Comparison of ENCODE assay signal across 17 mouse cellular contexts in genomic region chr9:117508941-117509340, GRCm38 (mm10).
DNase-seq lines count a peak whose midpoint lies in the region; ATAC-seq and TF ChIP-seq lines count a peak whose summit lies in the region.
"Had no signal": no experiment of that assay in that cellular context is flagged by ENCODE, and none has a peak within 500 bp of the region (broad histone marks: within the 10 kb centered on the region; RNA-seq: fewer than 3 reads in every experiment).

No protein-coding gene starts in this region.

- no peak for TF ChIP-seq CTCF in lung, postnatal 0 days (IDR thresholded peaks at IDR 0.05)

- no peak overlapping the region for H3K9ac ChIP-seq in forebrain, embryonic 16.5 days (replicated peaks; ENCODE audit: low read depth, low read length)
- no peak overlapping the region for H3K9ac ChIP-seq in forebrain, embryonic 11.5 days (ENCODE audit: low read length)
- H3K9ac ChIP-seq in lung, postnatal 0 days (replicated peaks; ENCODE audit: low read depth): no peak overlapping the region
- H3K9ac ChIP-seq in hindbrain, embryonic 15.5 days: no peak overlapping the region
- H3K9ac ChIP-seq: heart, embryonic 13.5 days; limb, embryonic 12.5 days; liver, embryonic 15.5 days; neural tube, embryonic 15.5 days had no signal

- no peak for DNase-seq in forebrain, embryonic 11.5 days (ENCODE audit: low spot score)
- DNase-seq in lung, postnatal 0 days (ENCODE audit: low spot score): peak; percentile 38
- no peak for DNase-seq in lung, adult 18-20 months
- peak; percentile 16 for DNase-seq in brain, embryonic 18.5 days (ENCODE audit: low read depth, low spot score)
- no peak for DNase-seq in spleen, postnatal 14 days (ENCODE audit: low spot score in 2 of 2)
- DNase-seq: adrenal gland, adult 8-10 months; heart, postnatal 4 days; kidney, adult 18-20 months; kidney, postnatal 25 days; thymus, postnatal 25 days had no signal

- 66% methylated on average over 11 of the region's 11 CpGs for WGBS in forebrain, embryonic 16.5 days
- WGBS in forebrain, embryonic 11.5 days: 86% methylated on average over 11 of the region's 11 CpGs
- 71% methylated on average over 11 of the region's 11 CpGs for WGBS in lung, postnatal 0 days
- WGBS in hindbrain, embryonic 15.5 days: 38% methylated on average over 11 of the region's 11 CpGs

- H3K4me2 ChIP-seq in forebrain, embryonic 16.5 days (ENCODE audit: low read length): no peak overlapping the region
- no peak overlapping the region for H3K4me2 ChIP-seq in forebrain, embryonic 11.5 days (ENCODE audit: low read depth, low read length, severe bottlenecking)
- no peak overlapping the region for H3K4me2 ChIP-seq in lung, postnatal 0 days (replicated peaks; ENCODE audit: low read depth, low read length)
- H3K4me2 ChIP-seq in hindbrain, embryonic 15.5 days: peak overlapping the region; percentile 1; the same call in 1 of the 2 replicates
- H3K4me2 ChIP-seq: heart, embryonic 13.5 days; limb, embryonic 12.5 days; liver, embryonic 15.5 days; neural tube, embryonic 15.5 days had no signal

- TF ChIP-seq EP300 in lung, postnatal 0 days (IDR thresholded peaks at IDR 0.05): no peak

- H3K36me3 ChIP-seq in forebrain, embryonic 16.5 days (ENCODE audit: control insufficient read depth, insufficient read depth): no peaks in the 10 kb centered on the region
- H3K36me3 ChIP-seq in forebrain, embryonic 11.5 days (ENCODE audit: control insufficient read depth, insufficient read depth, low read length): no peaks in the 10 kb centered on the region
- no peaks in the 10 kb centered on the region for H3K36me3 ChIP-seq in lung, postnatal 0 days (ENCODE audit: insufficient read depth, low read length)
- H3K36me3 ChIP-seq in hindbrain, embryonic 15.5 days: no peaks in the 10 kb centered on the region
- H3K36me3 ChIP-seq: heart, embryonic 13.5 days; limb, embryonic 12.5 days; liver, embryonic 15.5 days; neural tube, embryonic 15.5 days had no signal

- H3K4me3 ChIP-seq in forebrain, embryonic 16.5 days (replicated peaks; ENCODE audit: low read length): no peak overlapping the region
- no peak overlapping the region for H3K4me3 ChIP-seq in forebrain, embryonic 11.5 days (ENCODE audit: low read depth, low read length)
- H3K4me3 ChIP-seq in lung, postnatal 0 days (ENCODE audit: low read depth, low read length): no peak overlapping the region
- no peak overlapping the region for H3K4me3 ChIP-seq in hindbrain, embryonic 15.5 days
- H3K4me3 ChIP-seq: heart, embryonic 13.5 days; limb, embryonic 12.5 days; liver, embryonic 15.5 days; neural tube, embryonic 15.5 days had no signal

- H3K27me3 ChIP-seq in forebrain, embryonic 16.5 days (replicated peaks; ENCODE audit: control insufficient read depth, insufficient read depth, low read length): no peaks in the 10 kb centered on the region
- no peaks in the 10 kb centered on the region for H3K27me3 ChIP-seq in forebrain, embryonic 11.5 days (ENCODE audit: control insufficient read depth, insufficient read depth, low read length)
- H3K27me3 ChIP-seq in lung, postnatal 0 days (replicated peaks; ENCODE audit: insufficient read depth, low read length): no peaks in the 10 kb centered on the region
- no peaks in the 10 kb centered on the region for H3K27me3 ChIP-seq in hindbrain, embryonic 15.5 days
- H3K27me3 ChIP-seq: heart, embryonic 13.5 days; limb, embryonic 12.5 days; liver, embryonic 15.5 days; neural tube, embryonic 15.5 days had no signal

- 0 out of 2 replicates have a peak, but pooled peaks cover 2% of the 10 kb centered on the region for H3K4me1 ChIP-seq in forebrain, embryonic 16.5 days (replicated peaks; ENCODE audit: control insufficient read depth, insufficient read depth, low read length)
- no peaks in the 10 kb centered on the region for H3K4me1 ChIP-seq in forebrain, embryonic 11.5 days (replicated peaks; ENCODE audit: control insufficient read depth, insufficient read depth, low read length)
- H3K4me1 ChIP-seq in lung, postnatal 0 days (ENCODE audit: insufficient read depth, low read depth, low read length): no peaks in the 10 kb centered on the region
- peaks cover 7% of the 10 kb centered on the region; the same call in 1 of the 2 replicates for H3K4me1 ChIP-seq in hindbrain, embryonic 15.5 days (replicated peaks)
- H3K4me1 ChIP-seq: heart, embryonic 13.5 days; limb, embryonic 12.5 days; liver, embryonic 15.5 days had no signal

- peak; percentile 50; the same call in 1 of the 2 replicates for ATAC-seq in forebrain, embryonic 16.5 days
- ATAC-seq in forebrain, embryonic 11.5 days (replicated peaks; ENCODE audit: low FRiP score): no peak
- peak; percentile 35; the same call in 1 of the 2 replicates for ATAC-seq in lung, postnatal 0 days
- peak; percentile 54; the same call in 1 of the 2 replicates for ATAC-seq in hindbrain, embryonic 15.5 days (ENCODE audit: low FRiP score, low read depth)
- ATAC-seq in CD4-positive, CD25-positive, alpha-beta regulatory T cell, adult 4 months: no peak

- no peaks in the 10 kb centered on the region for H3K9me3 ChIP-seq in forebrain, embryonic 16.5 days (ENCODE audit: control insufficient read depth, low read length)
- no peaks in the 10 kb centered on the region for H3K9me3 ChIP-seq in forebrain, embryonic 11.5 days (ENCODE audit: control insufficient read depth, low read length)
- H3K9me3 ChIP-seq in lung, postnatal 0 days (ENCODE audit: low read length): no peaks in the 10 kb centered on the region
- H3K9me3 ChIP-seq in hindbrain, embryonic 15.5 days: no peaks in the 10 kb centered on the region
- H3K9me3 ChIP-seq: heart, embryonic 13.5 days; limb, embryonic 12.5 days; liver, embryonic 15.5 days; neural tube, embryonic 15.5 days had no signal

- H3K27ac ChIP-seq in forebrain, embryonic 16.5 days (ENCODE audit: low read length): no peak overlapping the region
- H3K27ac ChIP-seq in forebrain, embryonic 11.5 days (ENCODE audit: low read depth, low read length): no peak overlapping the region
- no peak overlapping the region for H3K27ac ChIP-seq in lung, postnatal 0 days (ENCODE audit: low read length)
- peak overlapping the region; percentile 51; the same call in 1 of the 2 replicates for H3K27ac ChIP-seq in hindbrain, embryonic 15.5 days (replicated peaks)
- H3K27ac ChIP-seq: heart, embryonic 13.5 days; limb, embryonic 12.5 days; liver, embryonic 15.5 days; neural tube, embryonic 15.5 days had no signal

Comparison
In these comparisons a context has a peak if more than half of its experiments do, and no peak if none do; other contexts are left out.
1. ATAC-seq: peak in forebrain, embryonic 16.5 days (single experiment), lung, postnatal 0 days (single experiment) and hindbrain, embryonic 15.5 days (single experiment); none in forebrain, embryonic 11.5 days (single experiment) and CD4-positive, CD25-positive, alpha-beta regulatory T cell, adult 4 months (single experiment).
2. DNase-seq: peak in lung, postnatal 0 days (single experiment) and brain, embryonic 18.5 days (single experiment); none in forebrain, embryonic 11.5 days (single experiment), lung, adult 18-20 months (0 of 2) and spleen, postnatal 14 days (0 of 2).